Mouse (Mus musculus): ENCODE data around the gene Large1.

The Large1 gene

DNA sequence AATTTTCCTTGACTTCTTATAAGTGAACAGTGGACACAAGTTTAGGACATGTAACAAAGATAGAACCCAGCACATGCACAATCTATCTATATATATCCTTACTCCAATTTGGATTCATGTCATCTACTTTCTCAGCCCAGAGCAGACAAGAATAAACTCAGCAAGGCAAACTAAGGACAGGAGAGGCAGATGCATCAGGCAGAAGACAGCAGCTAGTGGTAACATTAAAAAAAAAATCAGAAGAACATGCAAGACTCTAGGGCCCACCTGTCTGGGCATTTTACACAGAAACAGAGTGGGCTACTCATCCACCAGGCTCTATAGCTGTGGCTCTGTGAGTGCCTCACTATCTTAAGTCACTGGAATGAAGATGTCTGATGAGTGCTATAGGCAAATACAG, 536.7 kb downstream of the Large1 start:
- no peak for DNase-seq (ENCODE audit: low read depth in 2 of 2, low spot score in 2 of 2)

DNA sequence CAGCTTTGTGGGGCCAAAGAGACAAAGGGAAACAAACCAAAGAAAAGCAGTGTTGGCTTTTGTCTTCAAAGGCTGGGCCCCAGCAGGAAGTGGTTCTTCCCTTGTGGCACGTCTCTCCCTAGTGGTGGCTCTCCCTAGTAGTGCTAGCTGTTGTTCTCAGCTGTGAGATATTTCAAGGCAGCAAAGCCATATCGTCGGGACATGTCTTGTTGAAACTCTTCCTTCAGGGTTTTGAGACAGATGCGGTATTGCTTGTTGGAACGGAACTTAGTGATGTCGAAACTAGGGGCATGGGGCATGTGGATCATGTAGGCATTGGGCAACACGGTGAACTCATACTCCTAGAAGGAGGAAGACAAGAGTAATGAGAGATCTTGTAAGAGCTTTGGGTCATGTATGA, 537.7 kb downstream of the Large1 start:
- no peak for DNase-seq (ENCODE audit: low read depth in 2 of 2, low spot score in 2 of 2)

DNA sequence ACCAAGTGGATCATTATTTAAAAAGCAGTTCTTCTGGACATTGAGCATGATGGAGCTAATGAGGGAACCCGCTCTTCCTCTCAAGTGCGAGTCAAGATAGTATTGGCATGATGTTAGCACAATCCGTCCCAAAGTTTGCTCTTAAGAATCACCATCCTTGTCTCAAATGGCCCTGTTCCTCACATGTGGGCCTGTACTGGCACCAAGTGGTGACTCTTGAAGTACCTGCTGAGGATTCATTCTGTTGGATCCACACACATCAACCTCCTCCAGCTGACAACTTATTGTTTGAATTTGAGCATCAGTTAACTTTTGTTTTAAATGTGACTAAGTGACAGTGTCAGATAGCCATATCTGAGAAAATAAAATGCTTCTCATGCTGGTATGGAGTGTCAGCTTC, 540.6 kb downstream of the Large1 start:
- DNase-seq (ENCODE audit: low read depth in 2 of 2, low spot score in 2 of 2), result no peak

DNA sequence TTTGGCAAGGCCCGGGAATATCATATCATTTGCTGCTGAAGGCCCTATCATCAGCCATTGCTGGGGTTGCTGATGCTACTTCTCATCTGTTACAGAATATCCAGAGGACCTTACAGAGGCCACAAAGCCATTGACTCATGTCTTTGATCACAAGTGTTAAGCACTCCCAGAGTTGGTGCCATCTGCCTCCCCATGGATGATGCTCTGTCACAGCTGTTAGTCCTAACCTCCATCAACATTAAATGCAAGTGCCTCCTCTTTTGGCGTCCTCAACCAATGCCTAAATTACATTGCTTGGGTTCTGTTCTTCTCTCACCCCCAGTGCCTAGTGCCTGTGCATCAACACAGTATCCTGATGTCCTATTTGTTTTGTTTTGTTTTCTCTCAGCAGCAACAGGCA, 551.8 kb downstream of the Large1 start:
- no peak for DNase-seq (ENCODE audit: low read depth in 2 of 2, low spot score in 2 of 2)

DNA sequence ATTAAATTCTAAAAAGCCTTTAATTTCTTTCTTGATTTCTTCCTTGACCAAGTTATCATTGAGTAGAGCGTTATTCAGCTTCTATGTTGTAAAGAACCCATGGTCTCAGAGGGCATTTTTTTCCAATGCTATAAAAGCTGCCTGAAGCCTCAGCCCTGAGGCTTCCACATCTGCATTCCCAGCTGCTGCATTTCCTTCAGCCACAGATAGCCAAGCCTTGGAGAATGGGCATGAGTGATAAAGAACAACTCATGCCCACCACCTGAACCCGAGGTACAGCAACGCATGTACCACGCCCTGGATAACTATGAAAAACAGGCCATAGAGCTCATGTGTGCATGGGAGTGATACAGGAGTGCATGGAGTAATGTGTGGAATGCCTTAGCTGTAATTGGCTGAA, 572.7 kb downstream of the Large1 start:
- no peak for DNase-seq (ENCODE audit: low read depth in 2 of 2, low spot score in 2 of 2)

DNA sequence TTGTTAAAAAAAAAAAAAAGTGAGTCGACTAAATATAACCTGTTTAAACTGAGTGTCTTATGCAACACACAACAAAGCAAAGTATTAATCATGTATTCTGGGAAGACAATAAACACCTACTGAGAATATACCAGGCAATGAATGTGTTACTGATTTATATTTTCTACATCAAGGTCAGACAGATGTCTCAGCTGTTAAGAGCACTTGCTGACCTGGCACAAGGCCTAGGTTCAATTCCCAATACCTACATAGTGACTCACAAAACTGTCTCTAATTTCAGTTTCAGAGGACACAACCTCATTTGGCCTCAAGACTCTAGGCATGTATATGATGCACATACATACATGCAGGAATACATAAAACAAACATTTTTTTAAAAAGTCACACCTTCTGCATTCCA, 575.5 kb downstream of the Large1 start:
- DNase-seq (ENCODE audit: low read depth in 2 of 2, low spot score in 2 of 2), result no peak

DNA sequence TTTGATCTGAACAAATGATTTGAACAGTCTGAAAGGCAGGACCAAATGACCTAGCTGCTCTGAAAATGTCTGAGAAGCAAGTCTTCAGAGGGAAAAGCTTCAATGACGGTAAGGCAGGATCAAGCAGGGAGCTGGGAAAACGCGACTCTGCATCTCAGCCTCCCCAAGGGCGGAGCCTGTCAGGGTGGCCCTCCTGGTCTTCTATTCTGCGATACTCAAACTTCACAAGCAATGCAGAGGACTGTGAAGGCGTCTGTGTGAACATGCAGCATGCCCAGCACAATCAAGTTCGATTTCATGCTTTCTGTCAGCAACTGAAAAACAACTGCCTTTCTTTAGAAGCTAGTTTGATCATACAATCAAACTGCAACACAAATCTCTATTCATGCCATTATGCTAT, 586.6 kb downstream of the Large1 start:
- no peak for DNase-seq (ENCODE audit: low read depth in 2 of 2, low spot score in 2 of 2)

DNA sequence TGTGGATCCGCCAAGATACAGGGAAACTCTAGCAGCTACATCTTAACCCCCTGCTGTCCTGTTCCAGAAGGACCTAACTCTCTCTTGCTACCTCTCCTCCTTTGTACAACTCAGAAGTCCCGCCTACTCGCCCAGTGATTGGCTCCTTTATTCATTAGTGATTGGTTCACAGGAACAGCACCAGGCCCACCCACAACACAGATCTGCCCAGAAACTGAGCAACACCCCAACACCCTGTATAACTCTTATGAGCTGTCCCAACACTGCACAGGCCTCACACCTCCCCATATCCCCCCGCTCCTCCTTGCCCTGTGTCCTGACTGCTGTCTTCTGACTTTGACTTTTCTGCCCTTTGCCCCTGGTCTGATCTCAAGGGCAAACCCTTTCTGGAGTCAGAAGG, 587.6 kb downstream of the Large1 start:
- DNase-seq (ENCODE audit: low read depth in 2 of 2, low spot score in 2 of 2), result no peak

All from CD8-positive naive resting alpha-beta T cell, adult 2 months (primary cell).